Mouse (Mus musculus) right cerebral cortex, postnatal 36 days (tissue): ENCODE results near the gene Cwc25.
"Not testable (repeated sequence)": the region's sequence is repeated elsewhere in the genome, so short reads cannot be mapped to it uniquely, and the experiment has no call there.

Source experiments
- DNase-seq, 2 experiments: peaks; one replicate each; pipeline ENCODE4 v3.0.0; 2022; ENCODE audit warnings: low spot score in 2 of 2, mixed read lengths in 1 of 2

The Cwc25 gene

GRCm38 (mm10) chr11:97775808-97776496 is 9.6 kb upstream of the Cwc25 start, which contains the start of gene 1700001P01Rik:
Gene 1700001P01Rik, minus strand, starts transcription at chr11:97775918.
- no peak for DNase-seq

- DNase-seq: no peak
Observed at GRCm38 (mm10) chr11:97775186-97775585, 8.8 kb upstream of the Cwc25 start.

GRCm38 (mm10) chr11:97771410-97771809 is 5.1 kb upstream of the Cwc25 start:
- DNase-seq: no peak

- DNase-seq: no peak
Observed at GRCm38 (mm10) chr11:97769704-97770103, 3.3 kb upstream of the Cwc25 start.

GRCm38 (mm10) chr11:97761638-97762037 is 4.7 kb downstream of the Cwc25 start:
- no peak for DNase-seq

- DNase-seq: no peak
Observed at GRCm38 (mm10) chr11:97758942-97759341, 7.4 kb downstream of the Cwc25 start.

- no peak for DNase-seq
Observed at GRCm38 (mm10) chr11:97758125-97758524, 8.2 kb downstream of the Cwc25 start.

GRCm38 (mm10) chr11:97753277-97753676 is 13.1 kb downstream of the Cwc25 start:
- DNase-seq: peak; percentile 46 to 80

GRCm38 (mm10) chr11:97748496-97748895 is 17.9 kb downstream of the Cwc25 start:
- DNase-seq: no peak

GRCm38 (mm10) chr11:97747773-97748172 is 18.6 kb downstream of the Cwc25 start:
- DNase-seq: no peak

GRCm38 (mm10) chr11:97745331-97745721 is 21.0 kb downstream of the Cwc25 start:
- no peak for DNase-seq

GRCm38 (mm10) chr11:97744718-97745330 is 21.5 kb downstream of the Cwc25 start:
- peak; percentile 98 for DNase-seq

- DNase-seq: peak in 1 of 2 experiments; percentile 22
Observed at GRCm38 (mm10) chr11:97744063-97744717, 22.2 kb downstream of the Cwc25 start, which contains the start of gene Pip4k2b. Gene Pip4k2b, minus strand, starts transcription at chr11:97744704.

GRCm38 (mm10) chr11:97743423-97743822 is 22.9 kb downstream of the Cwc25 start:
- no peak for DNase-seq

GRCm38 (mm10) chr11:97742591-97742990 is 23.8 kb downstream of the Cwc25 start:
- DNase-seq: no peak

- DNase-seq: no peak
Observed at GRCm38 (mm10) chr11:97742157-97742556, 24.2 kb downstream of the Cwc25 start.

GRCm38 (mm10) chr11:97740190-97740589 is 26.2 kb downstream of the Cwc25 start:
- DNase-seq: peak in 1 of 2 experiments; percentile 24

- no peak for DNase-seq
Observed at GRCm38 (mm10) chr11:97739155-97739554, 27.2 kb downstream of the Cwc25 start.

- DNase-seq: no peak
Observed at GRCm38 (mm10) chr11:97738703-97739102, 27.7 kb downstream of the Cwc25 start.

- no peak for DNase-seq
Observed at GRCm38 (mm10) chr11:97737600-97737999, 28.8 kb downstream of the Cwc25 start.

GRCm38 (mm10) chr11:97736645-97737044 is 29.7 kb downstream of the Cwc25 start:
- no peak for DNase-seq

- not testable (repeated sequence) for DNase-seq
Observed at GRCm38 (mm10) chr11:97734810-97735209, 31.5 kb downstream of the Cwc25 start.

- DNase-seq: no peak
Observed at GRCm38 (mm10) chr11:97733689-97734088, 32.7 kb downstream of the Cwc25 start.
